Mouse (Mus musculus) embryo, embryonic 11.5 days (tissue): Measurements from ENCODE around the gene Lrit2.
A peak's percentile ranks its signal among the peaks of the same experiment; 100 is the strongest.

Source experiments
- DNase-seq: peaks from one replicate; pipeline ENCODE4 v3.0.0-alpha.2; 2012; ENCODE audit warnings: low read depth, low spot score

Gene Lrit2

GRCm38 (mm10) chr14:37067629-37068028 is at the start of gene Lrit2:
Gene Lrit2, plus strand, starts transcription at chr14:37067929.
- DNase-seq = no peak

DNA sequence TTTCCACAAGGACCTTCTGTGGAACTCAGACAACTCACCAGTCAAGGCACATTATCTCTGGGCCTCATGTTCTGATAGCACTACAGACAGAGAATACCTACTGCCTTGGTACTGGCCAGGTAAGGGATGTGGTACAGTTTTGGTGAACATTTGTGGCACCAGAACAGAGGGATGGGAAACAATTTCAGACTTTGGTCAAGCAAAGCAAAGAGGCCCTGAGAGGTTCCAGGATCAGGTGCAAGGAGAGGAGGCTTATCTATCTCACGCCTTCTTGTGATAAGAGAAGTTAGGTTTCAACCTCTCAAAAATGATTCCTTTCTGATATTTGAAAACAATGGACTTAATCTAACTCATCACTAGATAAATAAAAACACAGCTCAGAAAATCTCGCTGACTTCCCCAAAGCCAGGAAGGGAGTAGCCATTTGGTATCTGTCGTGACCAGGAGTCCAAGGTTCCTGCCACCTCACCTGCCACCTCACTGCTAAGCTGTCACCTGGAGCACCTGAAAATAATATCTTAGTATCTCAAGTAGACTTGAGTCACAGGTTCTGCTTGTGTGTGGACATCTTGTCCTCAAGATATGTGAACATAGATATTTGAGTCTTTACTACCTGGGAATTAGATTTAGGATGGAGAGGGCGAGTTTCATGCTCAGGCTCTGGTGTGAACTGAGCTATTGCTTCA is 40.3 kb upstream of the Lrit2 start:
- DNase-seq = no peak

DNA sequence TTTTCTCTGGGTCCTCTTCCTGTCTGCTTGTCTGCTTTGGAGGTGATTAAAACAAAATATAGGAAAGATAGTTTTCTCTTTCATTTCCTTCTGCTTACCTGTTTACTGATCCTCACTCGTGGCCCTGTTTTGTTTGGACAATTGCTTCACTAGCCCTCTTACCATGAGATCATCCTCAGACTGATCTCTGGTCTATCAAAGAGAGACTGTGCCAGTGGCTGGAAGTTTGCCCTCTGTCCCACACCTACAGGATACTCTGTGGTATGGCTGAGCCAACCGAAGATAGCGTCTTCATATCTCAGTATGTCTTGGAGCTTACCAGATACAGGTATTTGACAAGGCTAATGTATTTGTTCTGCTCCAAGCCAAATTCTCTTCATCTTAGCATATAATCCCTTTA is 39.8 kb upstream of the Lrit2 start:
- no peak for DNase-seq

- no peak for DNase-seq
Observed at GRCm38 (mm10) chr14:37028555-37028954, 39.2 kb upstream of the Lrit2 start.

- no peak for DNase-seq
Observed at GRCm38 (mm10) chr14:37032481-37033104, 35.1 kb upstream of the Lrit2 start.

DNA sequence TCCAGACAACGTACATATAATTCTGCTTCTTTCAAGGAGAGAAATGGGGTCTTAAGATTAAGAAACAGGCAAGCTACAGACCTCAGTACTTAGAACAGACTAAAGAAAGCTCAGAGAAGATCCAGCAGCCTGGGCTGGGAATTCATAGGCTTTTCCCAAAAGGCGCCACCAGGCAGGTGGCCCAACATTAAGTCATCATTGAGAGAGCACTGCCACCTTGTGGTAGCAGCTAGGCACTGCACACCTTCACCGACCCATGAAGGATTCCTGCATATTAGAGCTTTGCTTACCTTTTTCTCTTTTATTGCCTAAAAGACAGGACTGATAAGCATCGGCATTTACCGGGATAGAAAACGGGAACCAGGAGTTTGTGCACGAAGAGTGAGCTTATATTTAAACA is 34.5 kb upstream of the Lrit2 start:
- DNase-seq = peak; percentile 47

DNA sequence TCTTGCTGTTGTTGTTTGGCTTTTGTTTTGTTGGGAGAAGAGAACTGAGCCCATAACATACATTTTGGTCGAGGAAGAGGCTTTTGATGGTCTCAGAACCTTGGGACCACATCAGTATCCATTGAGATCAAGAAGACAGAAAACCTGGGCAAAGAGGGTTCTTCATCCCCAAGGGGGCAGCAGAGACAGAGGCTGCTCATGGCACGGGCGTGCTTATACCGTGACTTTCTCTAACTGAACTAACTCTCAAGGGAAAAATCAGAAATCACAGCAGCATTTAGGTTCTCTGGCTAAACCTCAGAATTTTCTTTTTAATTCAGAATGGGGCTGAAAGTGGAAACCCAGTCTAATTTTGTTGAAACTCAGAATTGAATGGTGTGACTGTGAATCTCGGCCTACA is 33.3 kb upstream of the Lrit2 start:
- no peak for DNase-seq

DNA sequence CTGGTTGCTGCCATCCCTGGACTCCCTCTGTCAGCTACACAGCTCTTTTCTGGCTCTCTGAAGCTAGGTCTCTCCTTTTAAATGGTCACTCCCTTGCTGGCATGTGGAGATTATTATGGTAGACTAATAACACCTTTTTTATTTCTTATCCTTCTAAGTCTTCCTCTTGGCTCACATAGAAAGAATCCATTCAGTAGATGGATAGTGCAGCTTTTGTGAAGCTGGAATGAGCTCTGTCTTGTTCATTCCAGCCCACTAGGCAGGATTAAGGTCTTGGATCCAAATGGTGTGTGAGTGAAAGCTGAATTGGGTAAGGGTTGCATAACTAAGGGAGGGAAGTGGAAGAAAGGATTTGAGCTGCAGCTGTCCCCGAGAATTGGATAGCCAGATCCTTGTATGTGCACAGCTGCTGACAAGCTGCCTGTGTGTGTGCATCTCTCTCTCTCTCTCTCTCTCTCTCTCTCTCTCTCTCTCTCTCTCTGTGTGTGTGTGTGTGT is 18.8 kb upstream of the Lrit2 start, which contains the start of gene Rgr:
TSS of gene Rgr (minus strand) at position 51 of the 497 bp plus-strand sequence.
- no peak for DNase-seq

GRCm38 (mm10) chr14:37064849-37065248 is 2.9 kb upstream of the Lrit2 start:
- DNase-seq = no peak

DNA sequence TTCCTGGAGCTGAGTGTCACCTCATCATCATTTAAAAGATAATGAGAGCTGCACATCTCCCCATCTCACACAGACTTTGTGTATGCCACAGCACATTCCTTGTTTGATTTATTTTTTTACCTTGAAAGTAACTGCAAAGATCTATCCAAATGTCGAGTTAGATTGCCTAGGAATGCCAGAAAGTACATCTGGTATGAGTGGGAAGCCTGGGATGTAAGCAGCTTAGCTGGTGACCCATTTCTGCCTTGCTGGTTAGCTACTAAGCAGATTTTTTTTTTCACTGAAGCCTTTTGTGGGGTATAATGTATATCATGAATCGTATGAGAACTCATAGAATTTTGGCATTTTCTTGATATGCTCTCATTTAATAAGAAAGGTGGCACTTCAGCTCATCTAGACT is 1.1 kb upstream of the Lrit2 start:
- no peak for DNase-seq

DNA sequence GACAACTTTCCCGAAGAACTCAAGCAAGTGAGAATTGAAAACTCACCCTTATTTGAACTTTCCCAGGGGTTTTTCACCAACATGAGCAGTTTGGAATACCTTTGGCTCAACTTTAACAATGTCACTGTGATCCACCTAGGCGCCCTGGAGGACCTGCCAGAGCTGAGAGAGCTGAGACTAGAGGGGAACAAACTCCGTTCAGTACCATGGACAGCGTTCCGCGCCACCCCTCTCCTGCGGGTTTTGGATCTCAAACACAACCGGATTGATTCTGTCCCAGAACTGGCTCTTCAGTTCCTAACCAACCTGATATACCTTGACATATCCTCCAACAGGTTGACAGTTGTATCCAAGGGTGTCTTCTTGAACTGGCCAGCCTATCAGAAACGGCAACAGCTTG is 787 bp downstream of the Lrit2 start:
- DNase-seq = peak; percentile 59

GRCm38 (mm10) chr14:37080724-37081123 is 13.0 kb downstream of the Lrit2 start:
- no peak for DNase-seq

- no peak for DNase-seq
Observed at GRCm38 (mm10) chr14:37083755-37084154, 16.0 kb downstream of the Lrit2 start.

DNA sequence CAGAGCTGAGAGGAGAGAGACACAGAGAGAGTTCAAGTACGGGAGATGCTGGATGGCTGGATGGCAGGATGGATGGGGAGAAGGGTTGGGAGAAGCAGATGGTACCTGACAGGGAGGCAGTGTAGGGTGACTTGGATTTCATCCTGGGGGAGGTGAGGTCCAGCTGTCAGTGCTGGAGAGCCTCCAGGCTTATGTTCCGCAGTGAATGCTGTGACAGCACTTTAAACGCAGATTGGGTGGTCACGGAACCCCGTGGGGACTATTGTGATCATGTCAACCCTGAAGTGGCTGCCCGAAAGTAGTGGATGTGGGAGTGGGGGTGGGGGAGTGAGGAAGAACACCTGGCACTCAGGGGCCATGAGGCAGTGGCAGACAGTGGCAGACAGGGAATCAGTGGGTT is 26.7 kb downstream of the Lrit2 start:
- no peak for DNase-seq

GRCm38 (mm10) chr14:37095556-37095955 is 27.8 kb downstream of the Lrit2 start:
- no peak for DNase-seq

DNA sequence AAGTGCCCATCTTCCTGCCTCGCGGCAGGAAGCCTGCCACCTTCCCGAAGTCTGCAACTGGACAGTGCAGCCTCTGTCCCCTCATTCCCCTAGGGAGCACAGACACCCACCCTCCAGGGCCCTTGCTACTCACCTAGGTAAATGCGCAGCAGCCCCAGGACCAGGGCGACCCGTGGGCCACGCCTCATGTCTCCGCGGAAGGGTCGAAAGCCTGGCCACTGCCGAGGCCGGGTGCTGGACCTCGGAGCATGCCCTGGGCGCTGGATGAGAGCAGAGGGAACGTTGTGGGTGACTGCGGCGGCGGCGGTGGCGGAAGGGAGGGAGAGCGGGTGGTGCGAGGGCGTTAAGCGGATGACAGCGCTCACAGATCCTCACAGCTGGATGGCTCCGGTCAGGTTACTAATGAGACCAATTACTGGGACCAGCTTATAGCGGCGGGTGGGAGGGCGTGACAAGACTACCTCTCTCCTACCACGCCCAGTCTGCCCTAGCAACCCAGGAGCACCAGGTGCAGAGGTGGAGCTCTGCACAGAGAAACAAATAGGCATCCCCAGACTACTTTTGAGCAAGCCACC is 30.3 kb downstream of the Lrit2 start, which contains the start of gene Cdhr1:
TSS of gene Cdhr1 (minus strand) at position 392 of the 575 bp plus-strand sequence.
- DNase-seq = peak; percentile 14

DNA sequence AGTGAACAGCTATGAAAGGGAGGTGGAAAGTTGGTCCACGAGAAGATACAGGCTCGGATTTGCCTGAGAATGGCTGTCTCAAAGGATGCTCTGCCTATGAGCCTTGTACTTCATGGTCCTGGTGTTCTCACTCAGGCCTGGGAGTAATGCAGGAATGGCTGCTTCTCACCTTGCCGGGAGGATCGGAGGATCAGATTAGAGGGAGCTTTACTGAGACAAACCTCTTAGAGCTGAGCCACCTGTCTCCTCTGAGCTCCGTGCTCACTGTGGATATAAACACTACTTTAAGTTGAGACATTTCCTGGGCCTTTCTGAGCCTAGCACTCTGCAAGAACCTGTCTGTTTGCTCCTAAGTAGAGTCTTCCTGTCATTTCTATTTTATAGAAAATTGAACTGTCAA is 33.8 kb downstream of the Lrit2 start:
- DNase-seq = no peak

- DNase-seq = no peak
Observed at GRCm38 (mm10) chr14:37102484-37102883, 34.8 kb downstream of the Lrit2 start.

- DNase-seq = no peak
Observed at GRCm38 (mm10) chr14:37104747-37105146, 37.0 kb downstream of the Lrit2 start.

- DNase-seq = no peak
Observed at GRCm38 (mm10) chr14:37105846-37106245, 38.1 kb downstream of the Lrit2 start.

DNA sequence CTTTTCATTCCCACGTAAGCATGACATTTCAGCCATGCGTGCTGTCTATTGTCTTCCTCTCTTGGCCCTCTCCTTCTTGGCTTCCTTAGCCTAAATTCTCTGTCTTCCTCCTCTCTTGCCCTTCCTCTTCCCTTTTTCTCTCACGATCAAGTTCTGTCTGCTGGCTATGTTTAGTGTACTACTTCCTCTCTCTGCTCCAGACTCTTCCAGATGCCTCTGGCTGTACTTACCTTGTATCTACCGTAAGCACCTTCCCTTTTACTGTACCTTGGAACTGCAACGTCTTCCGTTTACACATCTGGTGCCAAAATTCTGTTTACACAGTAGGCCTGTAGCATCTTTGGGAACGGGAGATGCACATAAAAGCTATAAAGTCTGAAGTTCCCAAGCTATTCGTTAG is 41.7 kb downstream of the Lrit2 start:
- no peak for DNase-seq

GRCm38 (mm10) chr14:37109975-37110374 is 42.2 kb downstream of the Lrit2 start:
- no peak for DNase-seq

GRCm38 (mm10) chr14:37110456-37110855 is 42.7 kb downstream of the Lrit2 start:
- DNase-seq = no peak
